Mouse (Mus musculus) stomach, embryonic 15.5 days (tissue): ENCODE results near the gene Tjp3. TPM values are rescaled to one million over a fixed set of nuclear protein-coding genes. Genes with fewer than 3 reads are reported as not detected.
A peak's percentile ranks its signal among the peaks of the same experiment; 100 is the strongest.

Experiments
- microRNA-seq: library from miRNA; unstranded; fragments of <30 nt; microRNA quantifications from one replicate; pipeline ENCODE4, GENCODE M21; 2016
- polyA plus RNA-seq: library from polyadenylated mRNA; unstranded; fragments of >200 nt; fragmentation: Nextera tagmentation; extraction: Ambion mirVana; gene quantifications from 2 replicates; pipeline ENCODE4 v1.2.1, GENCODE M21; 2015

The Tjp3 gene
- polyA plus RNA-seq, 1 experiment from 2014 or later = 32.6 TPM

Small RNA genes within 50 kb of the gene (microRNA-seq; reads per million reads assigned to microRNA genes)
- 8.9 reads per million, percentile 24 among the genes with 10 or more reads in this experiment for gene Mir3057

Other genes with a start within 250 kb of the Tjp3 start
- gene Sgta, start 231.4 kb downstream of the Tjp3 start, polyA plus RNA-seq = 159 and 163 TPM in 2 replicates
- 56.9 and 57.9 TPM in 2 replicates for gene Thop1, start 221.5 kb downstream of the Tjp3 start, polyA plus RNA-seq
- gene Creb3l3, start 192.7 kb downstream of the Tjp3 start, polyA plus RNA-seq = 10.6 and 11.4 TPM in 2 replicates
- gene Map2k2, start 185.7 kb downstream of the Tjp3 start, polyA plus RNA-seq = 159 and 181 TPM in 2 replicates
- 56.2 and 60.1 TPM in 2 replicates for gene Zbtb7a, start 156.4 kb downstream of the Tjp3 start, polyA plus RNA-seq
- gene Pias4, start 123.7 kb downstream of the Tjp3 start, polyA plus RNA-seq = 41.8 and 44.9 TPM in 2 replicates
- 517 and 544 TPM in 2 replicates for gene Eef2, start 115.0 kb downstream of the Tjp3 start, polyA plus RNA-seq
- 61.9 and 65.4 TPM in 2 replicates for gene Dapk3, start 108.6 kb downstream of the Tjp3 start, polyA plus RNA-seq
- gene 4930442H23Rik, start 107.7 kb downstream of the Tjp3 start, polyA plus RNA-seq = 0.10 TPM in 1 of 2 replicates, not detected in the other
- gene Nmrk2, start 89.5 kb downstream of the Tjp3 start, polyA plus RNA-seq = 0.18 and 0.26 TPM in 2 replicates
- 1.6 and 1.9 TPM in 2 replicates for gene Atcay, start 60.7 kb downstream of the Tjp3 start, polyA plus RNA-seq
- 8.8 and 10.4 TPM in 2 replicates for gene Zfr2, start 58.4 kb downstream of the Tjp3 start, polyA plus RNA-seq
- 3.4 and 3.8 TPM in 2 replicates for gene Matk, start 38.6 kb downstream of the Tjp3 start, polyA plus RNA-seq
- gene Mrpl54, start 24.6 kb downstream of the Tjp3 start, polyA plus RNA-seq = 217 and 233 TPM in 2 replicates
- 54.4 and 58.1 TPM in 2 replicates for gene Apba3, start 24.6 kb downstream of the Tjp3 start, polyA plus RNA-seq
- 43.1 and 47.6 TPM in 2 replicates for gene Pip5k1c, start 1.4 kb upstream of the Tjp3 start, polyA plus RNA-seq
- gene Cactin, start 29.5 kb upstream of the Tjp3 start, polyA plus RNA-seq = 40.5 and 40.9 TPM in 2 replicates
- 23.5 and 25.3 TPM in 2 replicates for gene Tbxa2r, start 37.1 kb upstream of the Tjp3 start, polyA plus RNA-seq
- 0.04 and 0.12 TPM in 2 replicates for gene Gipc3, start 51.7 kb upstream of the Tjp3 start, polyA plus RNA-seq
- 78.8 and 79.1 TPM in 2 replicates for gene Hmg20b, start 58.9 kb upstream of the Tjp3 start, polyA plus RNA-seq
- gene Mfsd12, start 65.9 kb upstream of the Tjp3 start, polyA plus RNA-seq = 12.8 and 13.6 TPM in 2 replicates
- 1.2 and 1.5 TPM in 2 replicates for gene 4930404N11Rik, start 74.2 kb upstream of the Tjp3 start, polyA plus RNA-seq
- gene Fzr1, start 86.9 kb upstream of the Tjp3 start, polyA plus RNA-seq = 88.5 and 90.5 TPM in 2 replicates
- 78.9 and 80.4 TPM in 2 replicates for gene Dohh, start 92.8 kb upstream of the Tjp3 start, polyA plus RNA-seq
- 2.9 and 3.3 TPM in 2 replicates for gene Gm48551, start 92.9 kb upstream of the Tjp3 start, polyA plus RNA-seq
- gene Gm48552, start 97.4 kb upstream of the Tjp3 start, polyA plus RNA-seq = 0.41 and 1.4 TPM in 2 replicates
- gene Smim24, start 101.5 kb upstream of the Tjp3 start, polyA plus RNA-seq = 59.5 and 77.5 TPM in 2 replicates
- gene Nfic, start 164.1 kb upstream of the Tjp3 start, polyA plus RNA-seq = 65.5 and 78.2 TPM in 2 replicates
- 1.7 and 1.8 TPM in 2 replicates for gene Celf5, start 191.1 kb upstream of the Tjp3 start, polyA plus RNA-seq
- 83.9 and 93.7 TPM in 2 replicates for gene Ncln, start 204.8 kb upstream of the Tjp3 start, polyA plus RNA-seq
- gene S1pr4, start 208.6 kb upstream of the Tjp3 start, polyA plus RNA-seq = 1.4 and 1.6 TPM in 2 replicates
- gene Gna15, start 232.6 kb upstream of the Tjp3 start, polyA plus RNA-seq = 4.4 and 5.8 TPM in 2 replicates